Mouse (Mus musculus) ES-CJ7 (cell line): ENCODE results near the gene Olfr1501.
"Not testable (repeated sequence)": the region's sequence is repeated elsewhere in the genome, so short reads cannot be mapped to it uniquely, and the experiment has no call there.

Experiments
- DNase-seq: peaks from one replicate; pipeline ENCODE4 v3.0.0; 2011; ENCODE audit warnings: low read depth, low spot score

Gene Olfr1501

DNA sequence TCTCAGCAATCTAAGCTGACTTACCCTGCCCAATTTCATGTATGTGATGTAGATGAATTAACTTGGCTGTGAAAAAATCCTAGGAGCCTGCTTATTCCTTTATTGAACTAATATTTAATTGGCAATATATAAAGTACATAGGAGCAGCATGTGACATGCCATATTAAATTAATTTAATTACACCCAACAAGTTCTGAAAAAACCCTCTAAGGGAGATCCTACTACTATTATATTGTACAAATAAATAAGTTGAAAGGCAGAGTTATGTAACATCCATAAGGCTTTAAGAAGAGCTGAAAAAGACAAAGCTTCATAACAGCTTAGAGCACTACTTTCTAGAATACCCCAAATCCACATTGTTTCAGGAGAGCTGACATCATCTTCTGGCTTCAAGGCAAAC, at the start of gene Olfr1501:
TSS of gene Olfr1501 (minus strand) at position 101 of the 400 bp plus-strand sequence.
- not testable (repeated sequence) for DNase-seq

DNA sequence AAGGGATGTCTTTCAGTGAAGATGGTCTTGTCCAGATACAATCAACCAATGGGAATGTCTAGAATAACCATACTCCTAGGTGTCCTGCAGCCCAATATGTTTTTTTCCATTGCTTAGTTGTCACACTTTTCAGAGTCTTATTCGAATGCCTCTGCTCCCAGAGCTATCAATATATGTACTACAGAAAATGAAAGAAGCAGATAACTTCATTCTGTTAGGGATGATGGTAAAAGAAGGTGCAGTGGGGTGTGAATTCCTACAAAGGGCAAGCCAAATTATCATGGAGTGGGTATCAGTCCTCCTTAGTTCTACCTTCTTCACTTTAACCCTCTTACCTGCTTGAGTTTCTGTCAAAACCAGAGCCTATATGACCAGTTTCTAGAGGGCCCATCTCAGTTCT, 47.3 kb upstream of the Olfr1501 start, which contains the start of gene Olfr1504:
TSS of gene Olfr1504 (minus strand) at position 101 of the 400 bp plus-strand sequence.
- DNase-seq: no peak

GRCm38 (mm10) chr19:13861495-13861894, 11.0 kb upstream of the Olfr1501 start, which contains the start of gene Olfr1502:
Gene Olfr1502 (plus strand): TSS chr19:13861795.
- no peak for DNase-seq

- no peak for DNase-seq
These were observed 20.1 kb downstream of the Olfr1501 start, which contains the start of gene Olfr1500 for GRCm38 (mm10) chr19:13830388-13830787. Gene Olfr1500 (minus strand): TSS chr19:13830488.

DNA sequence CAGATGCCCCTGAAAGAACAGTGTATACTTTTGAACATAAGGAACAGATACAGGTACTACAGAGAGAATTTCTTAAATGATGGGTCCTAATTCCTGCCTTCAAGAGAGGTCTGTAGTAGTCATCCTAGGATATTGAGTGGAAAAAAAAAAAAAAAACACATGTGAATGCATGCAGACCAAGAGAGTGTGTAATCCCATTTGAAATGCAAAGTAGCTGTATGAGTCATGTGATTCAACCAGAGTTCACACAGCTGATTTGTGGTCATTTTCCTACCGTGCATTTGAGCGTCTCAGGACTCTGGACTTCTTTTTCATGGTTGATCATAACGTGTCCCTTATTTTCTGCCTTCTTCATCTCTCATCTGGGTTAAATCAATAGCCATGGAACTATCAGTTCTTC, 22.0 kb downstream of the Olfr1501 start:
- DNase-seq: no peak

DNA sequence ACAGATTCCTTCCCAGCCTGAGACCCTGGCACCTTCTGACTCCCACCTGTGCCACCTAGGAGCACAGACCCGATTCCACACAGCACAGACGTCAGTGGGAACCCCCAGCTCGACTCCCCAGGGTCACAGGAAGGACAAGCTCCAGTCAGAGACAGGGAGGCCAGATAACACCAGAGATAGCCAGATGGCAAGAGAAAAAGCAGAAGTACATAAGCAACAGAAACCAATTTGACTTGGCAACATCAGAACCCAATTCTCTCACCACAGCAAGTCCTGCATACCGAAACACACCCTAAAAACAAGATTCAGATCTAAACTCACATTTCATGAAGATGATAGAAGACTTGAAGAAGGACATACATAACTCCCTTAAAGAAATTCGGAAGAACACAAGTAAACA, 29.6 kb downstream of the Olfr1501 start:
- DNase-seq: no peak

- DNase-seq: no peak
These were observed 31.1 kb downstream of the Olfr1501 start, which contains the start of gene Olfr1499 for GRCm38 (mm10) chr19:13819347-13819746. Gene Olfr1499 (minus strand): TSS chr19:13819447.

DNA sequence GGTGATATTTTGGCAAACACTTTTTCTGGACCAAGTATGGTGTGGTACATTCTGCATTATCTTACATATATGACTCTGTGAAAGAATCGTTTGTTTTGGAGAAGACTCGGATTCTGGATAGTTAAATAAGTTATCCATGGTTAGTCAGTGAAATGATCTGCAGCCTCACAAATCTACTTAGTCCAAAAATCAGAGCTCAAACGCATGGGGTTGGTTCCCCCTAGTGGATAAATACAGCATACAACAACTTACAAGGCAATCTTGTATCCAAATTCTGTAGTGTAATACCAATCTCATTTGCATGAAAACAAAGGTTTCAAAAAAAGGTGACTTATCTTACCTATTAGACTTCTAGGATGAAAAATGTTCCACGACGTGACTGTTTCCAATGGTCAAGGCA, 31.7 kb downstream of the Olfr1501 start:
- DNase-seq: peak; percentile 46

- peak; percentile 49 for DNase-seq
These were observed 37.7 kb downstream of the Olfr1501 start for GRCm38 (mm10) chr19:13812823-13813222.

DNA sequence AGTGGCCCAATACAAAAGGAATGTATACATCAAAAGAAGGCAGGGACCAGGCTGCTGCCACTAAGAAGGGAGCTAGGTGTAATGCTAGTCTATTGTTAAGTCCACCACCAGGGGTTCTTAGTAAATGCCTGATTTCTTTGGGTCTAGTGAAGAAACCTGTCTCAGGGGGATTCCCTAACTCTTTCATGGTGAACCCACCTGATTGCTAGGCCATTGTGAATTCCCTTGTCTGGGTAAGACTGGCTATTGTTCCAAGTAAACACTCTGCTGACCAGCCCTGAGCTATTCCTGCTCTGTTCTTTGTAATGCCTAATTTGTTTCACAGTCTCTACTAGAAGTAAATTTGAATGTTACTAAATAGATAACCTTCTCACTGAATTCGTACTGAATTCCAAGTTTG, 45.0 kb downstream of the Olfr1501 start:
- DNase-seq: peak; percentile 83

GRCm38 (mm10) chr19:13798102-13798501, 52.4 kb downstream of the Olfr1501 start, which contains the start of gene Olfr1497:
Gene Olfr1497 (minus strand): TSS chr19:13798202.
- no peak for DNase-seq
